Mouse (Mus musculus) liver, embryonic 14.5 days (tissue): ENCODE measurements around the gene Atm. TPM values are rescaled to one million over a fixed set of nuclear protein-coding genes. Genes with fewer than 3 reads are reported as not detected.

Experiments
- ATAC-seq: fragments of 200-750 bp; cut with Nextera tagmentation; 2 replicates; pipeline ENCODE4 v1.8.0; 2017; ENCODE audit warnings: moderate number of reproducible peaks, mild to moderate bottlenecking, moderate library complexity; ENCODE audit not compliant: insufficient read depth
- DNase-seq, 3 experiments: peaks; one replicate each; pipeline ENCODE4 v3.0.0-alpha.2; 2012 to 2013; ENCODE audit warnings: low read depth in 3 of 3, low spot score in 3 of 3
- H3K27ac ChIP-seq: fragments of 300-500 bp; sonication (generic); 2 replicates; pipeline ENCODE4 v1.5.1; 2014; ENCODE audit warnings: moderate library complexity, mild to moderate bottlenecking, control low read depth, inconsistent platforms
- H3K27me3 ChIP-seq: fragments of 300-500 bp; sonication (generic); 2 replicates; pipeline ENCODE4 v1.6.1; 2014; ENCODE audit warnings: mild to moderate bottlenecking, low read length, moderate library complexity; ENCODE audit not compliant: control insufficient read depth, insufficient read depth
- H3K36me3 ChIP-seq: fragments of 300-500 bp; sonication (generic); replicated peaks from 2 replicates; pipeline ENCODE4 v1.6.1; 2014; ENCODE audit warnings: low read depth; ENCODE audit not compliant: control insufficient read depth, insufficient read depth
- H3K4me1 ChIP-seq, 2 experiments: fragments of 200-500 bp in 1 of 2; fragments of 300-500 bp in 1 of 2; sonication (generic) in 1 of 2; replicated peaks; 2 replicates each; pipeline ENCODE4 v1.6.1; 2012 to 2014; ENCODE audit warnings: antibody characterized with exemption in 1 of 2, inconsistent platforms in 1 of 2, low read length in 1 of 2; ENCODE audit not compliant: control insufficient read depth in 2 of 2, insufficient read depth in 2 of 2
- H3K4me2 ChIP-seq: fragments of 300-500 bp; sonication (generic); 2 replicates; pipeline ENCODE4 v1.6.1; 2014; ENCODE audit warnings: low read depth, mild to moderate bottlenecking, control low read depth, moderate library complexity
- H3K4me3 ChIP-seq, 2 experiments: fragments of 200-500 bp in 1 of 2; fragments of 300-500 bp in 1 of 2; sonication (generic) in 1 of 2; 2 replicates each; pipeline ENCODE4 v1.5.1; 2012 to 2014; ENCODE audit warnings: low read depth in 2 of 2, low read length in 2 of 2, mild to moderate bottlenecking in 2 of 2, control low read depth in 1 of 2, inconsistent platforms in 1 of 2, moderate library complexity in 1 of 2; ENCODE audit not compliant: insufficient read depth in 1 of 2
- H3K9ac ChIP-seq: fragments of 300-500 bp; sonication (generic); replicated peaks from 2 replicates; pipeline ENCODE4 v1.6.1; 2014; ENCODE audit warnings: mild to moderate bottlenecking, control low read depth, moderate library complexity
- H3K9me3 ChIP-seq: fragments of 300-500 bp; sonication (generic); 2 replicates; pipeline ENCODE4 v1.6.1; 2016; ENCODE audit warnings: low read length, mixed read lengths; ENCODE audit not compliant: control insufficient read depth
- CTCF ChIP-seq: IDR thresholded peaks from 2 replicates; pipeline ENCODE4 v1.5.1; 2016; ENCODE audit warnings: antibody characterized with exemption, low read depth, control low read depth
- EP300 ChIP-seq: IDR thresholded peaks from 2 replicates; pipeline ENCODE4 v1.6.1; 2016; ENCODE audit warnings: antibody characterized with exemption, low read depth
- WGBS: fragments of 180-500 bp; shearing (Covaris S2); extraction: QIAGEN DNeasy Blood & Tissue Kit; methylation state at CpG from one replicate; pipeline ENCODE4 v1.1.7; 2014; ENCODE audit not compliant: insufficient replicate concordance; 5-methylcytosine and 5-hydroxymethylcytosine counted together
- polyA plus RNA-seq, 2 experiments: library from polyadenylated mRNA; depleted of rRNA in 1 of 2; stranded (reverse) in 1 of 2; unstranded in 1 of 2; fragments of >200 nt; fragmentation: Nextera tagmentation in 1 of 2; extraction: Ambion mirVana in 1 of 2; gene quantifications; 2 replicates each; pipeline versions ENCODE4 v1.2.1 to v1.2.3; 2012 to 2014

Atm gene
- 2.7 and 3.7 TPM in 2 replicates for polyA plus RNA-seq (2012; rRNA removed)
- polyA plus RNA-seq (2014; fragmentation: Nextera tagmentation; extraction: Ambion mirVana), result 3.5 and 4.0 TPM in 2 replicates

GRCm38 (mm10) chr9:53536558-53537320 lies at the start of gene Atm, which contains the start of gene Npat:
Gene Atm, minus strand, starts transcription at chr9:53536740.
Gene Npat, plus strand, starts transcription at chr9:53537047.
- peak within 1 kb of the TSS; percentile 68 for H3K27ac ChIP-seq
- TF ChIP-seq CTCF, result peak; percentile 60
- TF ChIP-seq EP300, result 0 out of 2 replicates have a peak, but pooled peaks have one; percentile 20
- H3K4me3 ChIP-seq, result peak within 1 kb of the TSS; percentile 83 to 95
- peaks cover 0 to 4% of the 10 kb centered on the region in 2 experiments; a peak in 3 of 4 replicates for H3K4me1 ChIP-seq
- peak; percentile 99 for DNase-seq
- peak; percentile 98 for ATAC-seq
- no peaks in the 10 kb centered on the region for H3K9me3 ChIP-seq
- under 1% methylated on average over 69 of the region's 69 CpGs for WGBS
- peak within 1 kb of the TSS; percentile 96 for H3K4me2 ChIP-seq
- H3K27me3 ChIP-seq, result no peaks in the 10 kb centered on the region
- H3K9ac ChIP-seq, result peak within 1 kb of the TSS; percentile 96
- H3K36me3 ChIP-seq, result no peaks in the 10 kb centered on the region; the same call in 1 of the 2 replicates

GRCm38 (mm10) chr9:53581870-53582269 lies 45.3 kb upstream of the Atm start:
- WGBS, result 84% methylated on average over 4 of the region's 4 CpGs
- TF ChIP-seq EP300, result no peak
- TF ChIP-seq CTCF, result no peak
- DNase-seq (no peak), ATAC-seq (no peak)
- H3K4me2 ChIP-seq, result no peak overlapping the region
- no peak overlapping the region for H3K27ac ChIP-seq
- no peaks in the 10 kb centered on the region for H3K9me3 ChIP-seq
- H3K4me1 ChIP-seq, result no peaks in the 10 kb centered on the region
- H3K27me3 ChIP-seq, result no peaks in the 10 kb centered on the region
- H3K4me3 ChIP-seq, result no peak overlapping the region
- no peak overlapping the region for H3K9ac ChIP-seq
- peaks cover 9% of the 10 kb centered on the region for H3K36me3 ChIP-seq

GRCm38 (mm10) chr9:53575721-53576120 lies 39.2 kb upstream of the Atm start:
- H3K4me2 ChIP-seq, result no peak overlapping the region
- no peak overlapping the region for H3K27ac ChIP-seq
- no peak overlapping the region for H3K9ac ChIP-seq
- peaks cover 28% of the 10 kb centered on the region for H3K36me3 ChIP-seq
- WGBS, result 76% methylated on average over 5 of the region's 5 CpGs
- H3K27me3 ChIP-seq, result no peaks in the 10 kb centered on the region
- H3K4me3 ChIP-seq, result no peak overlapping the region
- no peaks in the 10 kb centered on the region for H3K9me3 ChIP-seq
- H3K4me1 ChIP-seq, result no peaks in the 10 kb centered on the region; a peak in 1 of 4 replicates
- no peak for TF ChIP-seq CTCF
- TF ChIP-seq EP300, result no peak
- DNase-seq (no peak), ATAC-seq (no peak)

- DNase-seq (no peak), ATAC-seq (no peak)
- Histone ChIP-seq H3K4me3 (no peak overlapping the region), H3K4me1 (no peaks in the 10 kb centered on the region; a peak in 1 of 4 replicates), H3K27ac (no peak overlapping the region), H3K4me2 (no peak overlapping the region), H3K9ac (no peak overlapping the region), H3K36me3 (peaks cover 44% of the 10 kb centered on the region), H3K27me3 (no peaks in the 10 kb centered on the region), H3K9me3 (no peaks in the 10 kb centered on the region)
- 69% methylated on average over 7 of the region's 7 CpGs for WGBS
- no peak for TF ChIP-seq CTCF
- TF ChIP-seq EP300, result no peak
Observed at GRCm38 (mm10) chr9:53572516-53573307, 36.2 kb upstream of the Atm start.

- no peak for TF ChIP-seq CTCF
- TF ChIP-seq EP300, result no peak
- H3K36me3 ChIP-seq, result peaks cover 56% of the 10 kb centered on the region
Observed at GRCm38 (mm10) chr9:53570662-53571061, 34.1 kb upstream of the Atm start.

More at GRCm38 (mm10) chr9:53570662-53571061, 34.1 kb upstream of the Atm start:
- Histone ChIP-seq H3K27ac (no peak overlapping the region), H3K9ac (no peak overlapping the region), H3K4me3 (no peak overlapping the region), H3K9me3 (no peaks in the 10 kb centered on the region), H3K4me1 (no peaks in the 10 kb centered on the region; a peak in 1 of 4 replicates), H3K27me3 (no peaks in the 10 kb centered on the region), H3K4me2 (no peak overlapping the region)
- ATAC-seq (no peak), DNase-seq (no peak)
- WGBS, result 90% methylated on average over 6 of the region's 6 CpGs
